Mouse (Mus musculus) neural tube, embryonic 13.5 days (tissue): ENCODE results near the gene Hkdc1. TPM values are rescaled to one million over a fixed set of nuclear protein-coding genes. Genes with fewer than 3 reads are reported as not detected.

Source experiments
- ATAC-seq: fragments of 200-750 bp; cut with Nextera tagmentation; 2 replicates; pipeline ENCODE4 v1.8.0; 2017; ENCODE audit warnings: low read depth, mild to moderate bottlenecking, moderate TSS enrichment, moderate library complexity
- H3K27ac ChIP-seq: fragments of 300-500 bp; sonication (generic); replicated peaks from 2 replicates; pipeline ENCODE4 v1.5.1; 2015; ENCODE audit warnings: moderate library complexity, mild to moderate bottlenecking, inconsistent platforms
- H3K27me3 ChIP-seq: fragments of 300-500 bp; sonication (generic); 2 replicates; pipeline ENCODE4 v1.6.1; 2015; ENCODE audit warnings: mild to moderate bottlenecking, inconsistent platforms
- H3K36me3 ChIP-seq: fragments of 300-500 bp; sonication (generic); 2 replicates; pipeline ENCODE4 v1.6.1; 2015; ENCODE audit warnings: mild to moderate bottlenecking, inconsistent platforms
- H3K4me1 ChIP-seq: fragments of 300-500 bp; sonication (generic); replicated peaks from 2 replicates; pipeline ENCODE4 v1.6.1; 2015; ENCODE audit warnings: inconsistent platforms
- H3K4me2 ChIP-seq: fragments of 300-500 bp; sonication (generic); 2 replicates; pipeline ENCODE4 v1.6.1; 2015; ENCODE audit warnings: inconsistent platforms, mild to moderate bottlenecking, moderate library complexity
- H3K4me3 ChIP-seq: fragments of 300-500 bp; sonication (generic); 2 replicates; pipeline ENCODE4 v1.5.1; 2015; ENCODE audit warnings: mild to moderate bottlenecking, inconsistent platforms
- H3K9ac ChIP-seq: fragments of 300-500 bp; sonication (generic); 2 replicates; pipeline ENCODE4 v1.6.1; 2015; ENCODE audit warnings: moderate library complexity, mild to moderate bottlenecking, inconsistent platforms
- H3K9me3 ChIP-seq: fragments of 300-500 bp; sonication (generic); 2 replicates; pipeline ENCODE4 v1.6.1; 2016; ENCODE audit warnings: inconsistent platforms
- WGBS: fragments of 180-500 bp; shearing (Covaris S2); methylation state at CpG from one replicate; pipeline ENCODE4 v1.1.7; 2015; 5-methylcytosine and 5-hydroxymethylcytosine counted together
- polyA plus RNA-seq: library from polyadenylated mRNA; unstranded; fragments of >200 nt; fragmentation: Nextera tagmentation; extraction: Ambion mirVana; gene quantifications from 2 replicates; pipeline ENCODE4 v1.2.1, GENCODE M21; 2015

Hkdc1 gene
- polyA plus RNA-seq, 1 experiment from 2014 or later, result 0.43 TPM

GRCm38 (mm10) chr10:62418831-62419356 lies 3.4 kb downstream of the Hkdc1 start:
- H3K4me3 ChIP-seq, result no peak overlapping the region
- H3K4me1 ChIP-seq, result no peaks in the 10 kb centered on the region
- no peak overlapping the region for H3K4me2 ChIP-seq
- H3K9ac ChIP-seq, result no peak overlapping the region
- H3K27me3 ChIP-seq, result no peaks in the 10 kb centered on the region
- no peaks in the 10 kb centered on the region for H3K36me3 ChIP-seq
- no peak overlapping the region for H3K27ac ChIP-seq
- ATAC-seq, result no peak
- 41% methylated on average over 7 of the region's 7 CpGs for WGBS
- no peaks in the 10 kb centered on the region for H3K9me3 ChIP-seq

- no peak for ATAC-seq
- no peak overlapping the region for H3K4me2 ChIP-seq
- H3K27ac ChIP-seq, result no peak overlapping the region
- WGBS, result 61% methylated on average over 4 of the region's 4 CpGs
- no peaks in the 10 kb centered on the region for H3K27me3 ChIP-seq
- no peak overlapping the region for H3K9ac ChIP-seq
- no peaks in the 10 kb centered on the region for H3K4me1 ChIP-seq
- H3K9me3 ChIP-seq, result no peaks in the 10 kb centered on the region
- no peaks in the 10 kb centered on the region for H3K36me3 ChIP-seq
- no peak overlapping the region for H3K4me3 ChIP-seq
Observed at GRCm38 (mm10) chr10:62413606-62413982, 8.7 kb downstream of the Hkdc1 start.

DNA sequence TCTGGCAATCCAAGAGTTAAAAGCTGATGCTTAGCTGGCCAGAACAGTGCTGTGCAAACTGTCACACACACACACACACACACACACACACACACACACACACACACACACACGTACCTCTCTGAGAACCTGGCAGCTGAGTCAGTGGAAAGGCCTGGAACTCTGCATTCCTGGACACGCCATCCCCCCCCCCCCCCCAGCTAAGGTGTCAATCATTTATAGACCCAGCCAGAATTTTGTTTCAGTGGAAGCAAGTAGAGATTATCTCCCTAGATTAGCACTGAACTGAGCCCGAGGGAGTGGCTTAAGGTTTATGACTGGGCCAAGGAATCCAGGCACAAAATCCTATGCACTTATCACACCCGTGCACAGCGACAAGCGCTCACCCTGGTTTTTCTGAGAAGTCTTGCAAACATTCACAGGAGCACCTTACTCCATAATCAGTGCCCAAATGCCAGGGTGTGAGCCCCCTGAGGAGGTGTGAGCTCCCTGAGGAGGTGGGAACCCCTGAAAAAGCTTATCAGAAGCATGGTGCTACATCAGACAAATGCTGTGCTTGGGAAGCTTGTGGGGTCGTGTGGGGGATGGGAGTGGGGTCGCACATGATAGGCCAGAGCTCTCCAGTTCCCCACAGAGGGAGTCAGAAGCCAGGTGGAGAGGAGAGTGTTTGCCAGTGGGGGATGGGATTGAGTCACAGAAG lies 9.2 kb downstream of the Hkdc1 start:
- no peaks in the 10 kb centered on the region for H3K36me3 ChIP-seq
- no peak overlapping the region for H3K4me2 ChIP-seq
- 40% methylated on average over 8 of the region's 8 CpGs for WGBS
- H3K9me3 ChIP-seq, result no peaks in the 10 kb centered on the region
- H3K27ac ChIP-seq, result no peak overlapping the region
- H3K4me3 ChIP-seq, result no peak overlapping the region
- H3K4me1 ChIP-seq, result no peaks in the 10 kb centered on the region
- no peak for ATAC-seq
- no peak overlapping the region for H3K9ac ChIP-seq
- no peaks in the 10 kb centered on the region for H3K27me3 ChIP-seq

GRCm38 (mm10) chr10:62411431-62412410 lies 10.6 kb downstream of the Hkdc1 start:
- 73% methylated on average over 19 of the region's 19 CpGs for WGBS
- no peak for ATAC-seq
- Histone ChIP-seq H3K36me3 (no peaks in the 10 kb centered on the region), H3K9ac (no peak overlapping the region), H3K4me3 (no peak overlapping the region), H3K27me3 (no peaks in the 10 kb centered on the region), H3K4me2 (no peak overlapping the region), H3K4me1 (no peaks in the 10 kb centered on the region), H3K27ac (no peak overlapping the region), H3K9me3 (no peaks in the 10 kb centered on the region)

- no peaks in the 10 kb centered on the region for H3K4me1 ChIP-seq
- H3K9me3 ChIP-seq, result no peaks in the 10 kb centered on the region
- peak; percentile 59; the same call in 1 of the 2 replicates for ATAC-seq
- no peak overlapping the region for H3K4me2 ChIP-seq
- 10% methylated on average over 5 of the region's 5 CpGs for WGBS
- no peak overlapping the region for H3K4me3 ChIP-seq
- H3K27ac ChIP-seq, result no peak overlapping the region
- no peaks in the 10 kb centered on the region for H3K36me3 ChIP-seq
- H3K9ac ChIP-seq, result no peak overlapping the region
- H3K27me3 ChIP-seq, result no peaks in the 10 kb centered on the region
Observed at GRCm38 (mm10) chr10:62410943-62411342, 11.3 kb downstream of the Hkdc1 start.

GRCm38 (mm10) chr10:62404901-62405300 lies 17.4 kb downstream of the Hkdc1 start:
- ATAC-seq, result no peak
- no peaks in the 10 kb centered on the region; the same call in 1 of the 2 replicates for H3K4me1 ChIP-seq
- no peak overlapping the region for H3K27ac ChIP-seq
- H3K9me3 ChIP-seq, result no peaks in the 10 kb centered on the region
- peak overlapping the region; percentile 38; the same call in 1 of the 2 replicates for H3K9ac ChIP-seq
- peak overlapping the region; percentile 42 for H3K4me2 ChIP-seq
- WGBS, result 43% methylated on average over 14 of the region's 14 CpGs
- no peak overlapping the region for H3K4me3 ChIP-seq
- H3K36me3 ChIP-seq, result no peaks in the 10 kb centered on the region
- H3K27me3 ChIP-seq, result no peaks in the 10 kb centered on the region; the same call in 1 of the 2 replicates

DNA sequence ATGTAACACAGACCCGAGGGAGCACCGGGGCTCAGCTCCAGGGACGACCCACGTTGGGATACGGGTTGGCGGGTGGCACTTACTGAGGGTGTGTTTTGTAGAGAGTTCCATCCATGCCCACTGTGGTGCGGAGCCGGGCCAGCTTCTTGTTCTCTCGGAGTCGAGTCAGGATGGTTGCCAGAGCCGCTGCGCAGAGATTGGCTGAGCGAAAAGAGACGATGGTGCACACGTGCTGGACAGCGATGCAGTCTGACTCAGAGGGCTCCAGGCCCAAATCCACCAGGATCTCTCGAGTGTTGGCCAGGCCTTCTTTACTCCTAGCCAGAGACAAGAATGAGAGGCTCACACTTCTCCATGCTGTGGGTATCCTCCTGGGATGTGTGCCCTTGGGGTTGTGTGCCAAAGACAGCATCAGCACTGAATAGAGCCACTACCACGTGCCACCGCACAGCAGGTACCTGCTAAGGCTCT lies 20.6 kb downstream of the Hkdc1 start:
- Histone ChIP-seq H3K9ac (no peak overlapping the region), H3K36me3 (no peaks in the 10 kb centered on the region), H3K4me2 (no peak overlapping the region), H3K9me3 (no peaks in the 10 kb centered on the region), H3K4me1 (no peaks in the 10 kb centered on the region; the same call in 1 of the 2 replicates), H3K27ac (no peak overlapping the region), H3K4me3 (no peak overlapping the region), H3K27me3 (no peaks in the 10 kb centered on the region; the same call in 1 of the 2 replicates)
- WGBS, result 76% methylated on average over 19 of the region's 19 CpGs
- no peak for ATAC-seq

GRCm38 (mm10) chr10:62383011-62383410 lies 39.3 kb downstream of the Hkdc1 start:
- Histone ChIP-seq H3K4me2 (no peak overlapping the region), H3K4me3 (no peak overlapping the region), H3K27me3 (no peaks in the 10 kb centered on the region), H3K27ac (no peak overlapping the region), H3K36me3 (no peaks in the 10 kb centered on the region), H3K9me3 (no peaks in the 10 kb centered on the region), H3K9ac (no peak overlapping the region), H3K4me1 (no peaks in the 10 kb centered on the region)
- 85% methylated on average over 3 of the region's 3 CpGs for WGBS
- ATAC-seq, result no peak

DNA sequence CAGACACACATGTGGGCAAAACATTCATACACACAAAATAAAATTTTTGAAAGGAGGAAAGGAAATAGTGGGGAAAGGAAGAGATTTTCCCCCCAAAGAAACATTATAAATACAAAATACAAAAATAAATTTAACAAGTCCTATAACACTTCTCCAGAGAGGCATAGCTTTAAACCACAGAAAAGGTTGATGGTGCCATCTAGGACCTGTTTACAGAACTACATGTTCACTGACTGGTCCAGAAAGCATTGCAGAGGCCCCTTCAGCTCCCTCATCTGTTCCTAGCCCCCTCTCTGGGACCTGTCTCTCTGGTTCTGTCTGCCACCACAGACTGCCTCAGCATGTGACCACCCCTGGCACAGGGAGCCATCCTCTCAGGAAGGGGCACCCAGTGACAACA lies 41.4 kb downstream of the Hkdc1 start:
- Histone ChIP-seq H3K27me3 (no peaks in the 10 kb centered on the region), H3K9ac (no peak overlapping the region)

DNA sequence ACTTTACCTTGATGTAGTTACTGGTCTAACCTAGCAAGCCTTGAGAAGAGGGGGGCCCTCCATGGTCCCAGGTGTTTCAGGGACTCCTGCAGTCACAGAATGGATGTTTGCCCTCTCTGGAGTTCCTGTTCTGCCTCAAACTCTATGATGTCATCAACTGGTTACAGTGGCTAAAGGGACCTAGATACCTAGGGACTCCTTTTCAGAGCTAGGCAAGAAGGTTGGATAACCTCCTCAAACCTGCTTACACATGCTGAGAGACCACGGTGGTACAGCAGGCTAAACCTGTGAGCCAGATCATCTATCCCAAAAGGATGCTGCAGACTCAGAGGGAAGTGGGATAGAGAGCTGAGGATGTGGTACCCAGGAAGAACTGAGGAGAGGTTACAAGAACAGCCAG lies 42.5 kb downstream of the Hkdc1 start, which contains the start of gene Hk1:
Gene Hk1, minus strand, starts transcription at position 101 of the 400 bp plus-strand sequence.
- Histone ChIP-seq H3K27me3 (no peaks in the 10 kb centered on the region), H3K4me2 (no peak within 1 kb of the TSS), H3K4me1 (no peaks in the 10 kb centered on the region), H3K9me3 (no peaks in the 10 kb centered on the region), H3K36me3 (no peaks in the 10 kb centered on the region), H3K4me3 (no peak within 1 kb of the TSS), H3K27ac (no peak within 1 kb of the TSS), H3K9ac (no peak within 1 kb of the TSS)
- 73% methylated on average over 1 of the region's 1 CpGs for WGBS
- ATAC-seq, result no peak

More for the DNA sequence above, 41.4 kb downstream of the Hkdc1 start:
- Histone ChIP-seq H3K27ac (no peak overlapping the region), H3K4me2 (no peak overlapping the region), H3K4me1 (no peaks in the 10 kb centered on the region), H3K4me3 (no peak overlapping the region), H3K9me3 (no peaks in the 10 kb centered on the region), H3K36me3 (no peaks in the 10 kb centered on the region)
- ATAC-seq, result no peak

DNA sequence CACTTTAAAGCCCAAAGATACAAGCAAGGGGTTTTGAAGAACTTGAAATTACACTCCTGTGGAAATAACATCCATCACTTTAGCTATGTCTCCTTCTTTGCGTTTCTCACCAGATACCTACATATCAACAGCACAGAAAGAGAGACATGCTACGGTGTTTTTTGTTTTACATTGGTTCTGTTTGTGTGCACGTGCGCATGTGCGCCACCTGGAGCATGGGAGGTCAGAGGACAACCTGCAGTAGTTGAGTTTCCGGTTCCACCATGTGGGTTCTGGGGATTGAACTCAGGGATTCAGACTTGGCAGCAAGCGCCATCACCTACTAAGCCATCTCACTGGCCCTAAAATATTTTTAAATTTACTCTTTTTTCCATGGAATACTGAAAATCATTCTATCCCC lies 63.5 kb downstream of the Hkdc1 start:
- ATAC-seq, result no peak
- Histone ChIP-seq H3K9ac (no peak overlapping the region), H3K36me3 (no peaks in the 10 kb centered on the region), H3K4me1 (no peaks in the 10 kb centered on the region), H3K27me3 (no peaks in the 10 kb centered on the region), H3K4me3 (no peak overlapping the region), H3K4me2 (no peak overlapping the region), H3K27ac (no peak overlapping the region), H3K9me3 (no peaks in the 10 kb centered on the region)
- 88% methylated on average over 7 of the region's 7 CpGs for WGBS
